Mouse (Mus musculus): ENCODE measurements around the gene Fbrsl1.

- TF ChIP-seq EP300 (IDR thresholded peaks at IDR 0.05; ENCODE audit: insufficient read depth, low read depth, low read length) (no peak), CTCF (IDR thresholded peaks at IDR 0.05; ENCODE audit: low read depth, low read length) (no peak)
Observed at GRCm38 (mm10) chr5:110313127-110313526, 135.2 kb downstream of the Fbrsl1 start.
